Mouse (Mus musculus) limb, embryonic 14.5 days (tissue): ENCODE measurements around the gene Slc45a3. TPM values are rescaled to one million over a fixed set of nuclear protein-coding genes. Genes with fewer than 3 reads are reported as not detected.

Source experiments
- ATAC-seq: fragments of 200-750 bp; cut with Nextera tagmentation; 2 replicates; pipeline ENCODE4 v1.8.0; 2017; ENCODE audit warnings: low read depth, moderate number of reproducible peaks, moderate TSS enrichment; ENCODE audit not compliant: low FRiP score
- DNase-seq: peaks from one replicate; pipeline ENCODE4 v3.0.0-alpha.2; 2015; ENCODE audit warnings: low spot score
- H3K27ac ChIP-seq: fragments of 300-500 bp; sonication (generic); replicated peaks from 2 replicates; pipeline ENCODE4 v1.5.1; 2014; ENCODE audit warnings: low read depth, mild to moderate bottlenecking, low read length, moderate library complexity, mixed read lengths
- H3K27me3 ChIP-seq: fragments of 300-500 bp; sonication (generic); 2 replicates; pipeline ENCODE4 v1.6.1; 2014; ENCODE audit warnings: low read length, mixed read lengths; ENCODE audit not compliant: control insufficient read depth, insufficient read depth
- H3K36me3 ChIP-seq: fragments of 300-500 bp; sonication (generic); 2 replicates; pipeline ENCODE4 v1.6.1; 2014; ENCODE audit warnings: mild to moderate bottlenecking, low read length, moderate library complexity, mixed read lengths; ENCODE audit not compliant: control insufficient read depth, insufficient read depth
- H3K4me1 ChIP-seq: fragments of 300-500 bp; sonication (generic); 2 replicates; pipeline ENCODE4 v1.6.1; 2014; ENCODE audit warnings: antibody characterized with exemption, low read length, mixed read lengths; ENCODE audit not compliant: control insufficient read depth, insufficient read depth
- H3K4me2 ChIP-seq: fragments of 300-500 bp; sonication (generic); replicated peaks from 2 replicates; pipeline ENCODE4 v1.6.1; 2014; ENCODE audit warnings: low read depth, mild to moderate bottlenecking, low read length, moderate library complexity; ENCODE audit not compliant: severe bottlenecking
- H3K4me3 ChIP-seq: fragments of 300-500 bp; sonication (generic); replicated peaks from 2 replicates; pipeline ENCODE4 v1.5.1; 2014; ENCODE audit warnings: low read length
- H3K9ac ChIP-seq: fragments of 300-500 bp; sonication (generic); 2 replicates; pipeline ENCODE4 v1.6.1; 2014; ENCODE audit warnings: mild to moderate bottlenecking, low read depth, low read length, moderate library complexity; ENCODE audit not compliant: severe bottlenecking
- H3K9me3 ChIP-seq: fragments of 300-500 bp; sonication (generic); 2 replicates; pipeline ENCODE4 v1.6.1; 2016; ENCODE audit warnings: low read length; ENCODE audit not compliant: control insufficient read depth
- POLR2A ChIP-seq: fragments of 200-500 bp; IDR thresholded peaks from 2 replicates; pipeline ENCODE4 v1.8.0; 2012; ENCODE audit warnings: inconsistent platforms, mild to moderate bottlenecking, moderate library complexity, borderline replicate concordance; ENCODE audit not compliant: insufficient read depth, insufficient read length; ENCODE audit errors: extremely low read depth
- WGBS: fragments of 180-500 bp; shearing (Covaris S2); extraction: QIAGEN DNeasy Blood & Tissue Kit; methylation state at CpG from one replicate; pipeline ENCODE4 v1.1.7; 2014; 5-methylcytosine and 5-hydroxymethylcytosine counted together
- polyA plus RNA-seq, 2 experiments: library from polyadenylated mRNA; depleted of rRNA in 1 of 2; stranded (reverse) in 1 of 2; unstranded in 1 of 2; fragments of >200 nt; fragmentation: Nextera tagmentation in 1 of 2; extraction: Ambion mirVana in 1 of 2; gene quantifications; 2 replicates each; pipeline versions ENCODE4 v1.2.1 to v1.2.3; 2012 to 2014

Slc45a3 gene
- polyA plus RNA-seq, 2 experiments: 9.9 to 11.1 TPM

DNA sequence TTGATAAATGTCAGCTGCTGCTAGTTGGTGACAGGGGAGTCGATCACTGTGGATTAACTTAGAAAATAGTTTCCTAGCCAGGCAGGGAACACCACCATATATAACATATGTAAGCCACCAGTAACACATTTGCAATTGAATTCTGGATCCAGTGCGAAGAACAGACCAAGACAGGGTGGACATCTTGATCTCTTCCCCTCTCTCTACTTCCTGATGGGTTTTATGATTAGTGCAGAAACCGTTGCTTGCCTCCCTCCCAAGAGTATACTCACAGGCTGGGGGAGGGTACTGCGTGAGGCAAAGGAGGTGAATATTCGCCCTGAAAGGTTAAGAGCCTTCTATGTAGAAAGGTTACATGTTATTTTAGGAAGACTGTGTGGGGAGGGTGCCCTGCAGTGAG, 3.1 kb downstream of the Slc45a3 start:
- Histone ChIP-seq H3K27ac (no peak overlapping the region), H3K9ac (no peak overlapping the region), H3K9me3 (no peaks in the 10 kb centered on the region), H3K27me3 (peaks cover 29% of the 10 kb centered on the region), H3K4me1 (peaks cover 15% of the 10 kb centered on the region), H3K4me3 (no peak overlapping the region), H3K4me2 (no peak overlapping the region), H3K36me3 (no peaks in the 10 kb centered on the region)
- 45% methylated on average over 5 of the region's 5 CpGs for WGBS
- no peak for ATAC-seq
- TF ChIP-seq POLR2A: no peak
- DNase-seq: no peak

DNA sequence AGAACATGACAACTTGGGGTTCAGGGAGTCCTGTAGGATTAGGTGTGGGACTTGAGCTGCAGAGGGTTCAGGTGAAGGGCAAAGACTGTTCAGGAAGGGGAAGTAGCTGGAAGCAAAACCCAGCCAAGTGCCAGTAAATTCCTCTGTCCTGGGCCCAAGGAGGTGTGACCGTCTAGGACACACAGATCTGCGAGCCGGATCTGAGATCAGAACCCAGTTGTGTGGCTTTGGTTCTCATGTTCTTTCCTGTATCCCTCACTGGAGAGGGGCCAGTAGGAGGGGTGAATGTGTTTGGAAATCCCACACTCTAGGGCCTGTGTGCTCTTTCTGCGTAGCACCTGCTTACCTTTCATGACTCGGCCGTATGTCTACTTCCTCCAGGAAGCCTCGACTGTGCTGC, 4.6 kb downstream of the Slc45a3 start:
- H3K27ac ChIP-seq: no peak overlapping the region
- peaks cover 27% of the 10 kb centered on the region for H3K4me1 ChIP-seq
- H3K27me3 ChIP-seq: peaks cover 25% of the 10 kb centered on the region
- no peak for DNase-seq
- H3K36me3 ChIP-seq: no peaks in the 10 kb centered on the region
- no peak overlapping the region for H3K4me2 ChIP-seq
- 65% methylated on average over 7 of the region's 7 CpGs for WGBS
- no peak for TF ChIP-seq POLR2A
- H3K9me3 ChIP-seq: no peaks in the 10 kb centered on the region
- ATAC-seq: no peak
- H3K9ac ChIP-seq: no peak overlapping the region; the same call in 1 of the 2 replicates
- no peak overlapping the region for H3K4me3 ChIP-seq

DNA sequence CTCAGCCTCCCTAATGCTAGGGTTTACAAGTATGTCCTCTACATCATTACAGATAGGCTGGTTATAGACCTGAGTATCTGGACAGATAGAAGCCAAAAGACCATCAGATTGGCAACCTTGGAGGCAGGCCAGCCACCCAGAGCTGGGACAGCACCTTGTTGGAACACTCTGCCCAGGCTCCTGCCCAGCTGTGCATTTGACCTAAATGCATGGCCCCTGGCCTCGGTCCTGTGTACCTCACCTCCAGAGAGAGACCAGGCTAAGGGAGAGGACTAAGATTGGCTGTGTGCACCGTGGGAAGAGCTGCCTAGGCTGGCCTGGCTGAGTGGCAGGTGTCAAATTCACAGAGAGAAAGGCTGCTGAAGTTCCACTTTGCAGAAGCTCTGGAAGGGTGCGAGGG, 5.8 kb downstream of the Slc45a3 start:
- Histone ChIP-seq H3K4me2 (no peak overlapping the region), H3K36me3 (no peaks in the 10 kb centered on the region), H3K4me3 (no peak overlapping the region), H3K27ac (no peak overlapping the region), H3K9me3 (no peaks in the 10 kb centered on the region), H3K4me1 (peaks cover 24% of the 10 kb centered on the region), H3K27me3 (peaks cover 14% of the 10 kb centered on the region), H3K9ac (no peak overlapping the region)
- 39% methylated on average over 3 of the region's 3 CpGs for WGBS
- no peak for DNase-seq
- ATAC-seq: no peak
- no peak for TF ChIP-seq POLR2A

DNA sequence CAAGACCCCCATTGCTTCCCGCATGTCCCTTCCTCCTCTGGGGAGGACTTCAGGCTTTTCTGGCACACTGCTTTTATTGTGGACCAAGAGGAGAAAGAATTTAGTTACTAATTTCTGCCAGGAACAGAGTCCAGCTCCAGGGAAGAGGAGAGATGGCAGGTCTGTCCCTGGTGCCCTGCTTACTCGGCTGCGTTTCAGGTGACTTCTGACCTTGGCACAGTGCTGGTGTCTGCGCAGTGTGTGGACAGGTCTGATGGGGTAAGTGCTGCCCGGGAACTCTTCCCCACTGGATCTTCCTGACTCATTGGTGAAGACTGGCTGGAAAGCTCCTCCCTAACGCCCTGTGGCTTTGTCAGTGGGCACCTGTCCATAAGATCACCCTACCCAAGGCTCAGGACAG, 6.2 kb downstream of the Slc45a3 start:
- no peak for ATAC-seq
- Histone ChIP-seq H3K4me3 (no peak overlapping the region), H3K9ac (no peak overlapping the region), H3K27me3 (peaks cover 10% of the 10 kb centered on the region), H3K9me3 (no peaks in the 10 kb centered on the region), H3K27ac (no peak overlapping the region), H3K36me3 (no peaks in the 10 kb centered on the region), H3K4me1 (peaks cover 22% of the 10 kb centered on the region), H3K4me2 (no peak overlapping the region)
- no peak for DNase-seq
- TF ChIP-seq POLR2A: no peak
- whole genome bisulfite sequencing: 74% methylated on average over 6 of the region's 6 CpGs

DNA sequence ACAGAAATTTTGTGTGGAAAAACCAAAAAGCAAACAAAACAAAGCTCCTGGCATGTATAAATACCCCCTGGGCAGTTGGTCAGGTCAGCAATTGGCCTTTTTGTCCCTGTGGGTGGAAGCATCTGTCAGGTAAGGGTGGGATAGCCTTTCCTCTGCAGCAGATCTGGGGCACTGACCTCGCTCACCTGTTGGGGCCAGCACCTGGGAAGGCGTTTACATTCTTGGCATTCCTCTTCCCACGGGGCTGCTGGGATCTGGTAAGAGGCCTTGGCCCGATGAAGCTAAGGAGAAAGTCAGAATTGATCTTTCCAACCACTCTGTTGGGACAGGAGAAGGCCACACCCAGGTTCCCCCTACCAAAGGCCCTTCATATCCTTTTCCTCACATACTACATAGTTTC, 7.1 kb downstream of the Slc45a3 start:
- no peak overlapping the region for H3K27ac ChIP-seq
- no peak for DNase-seq
- H3K4me3 ChIP-seq: no peak overlapping the region
- H3K9me3 ChIP-seq: no peaks in the 10 kb centered on the region
- H3K36me3 ChIP-seq: no peaks in the 10 kb centered on the region
- ATAC-seq: no peak
- 44% methylated on average over 4 of the region's 4 CpGs for WGBS
- H3K4me2 ChIP-seq: no peak overlapping the region
- peaks cover 22% of the 10 kb centered on the region for H3K4me1 ChIP-seq
- no peak for TF ChIP-seq POLR2A
- H3K9ac ChIP-seq: no peak overlapping the region
- peaks cover 2% of the 10 kb centered on the region; the same call in 1 of the 2 replicates for H3K27me3 ChIP-seq

DNA sequence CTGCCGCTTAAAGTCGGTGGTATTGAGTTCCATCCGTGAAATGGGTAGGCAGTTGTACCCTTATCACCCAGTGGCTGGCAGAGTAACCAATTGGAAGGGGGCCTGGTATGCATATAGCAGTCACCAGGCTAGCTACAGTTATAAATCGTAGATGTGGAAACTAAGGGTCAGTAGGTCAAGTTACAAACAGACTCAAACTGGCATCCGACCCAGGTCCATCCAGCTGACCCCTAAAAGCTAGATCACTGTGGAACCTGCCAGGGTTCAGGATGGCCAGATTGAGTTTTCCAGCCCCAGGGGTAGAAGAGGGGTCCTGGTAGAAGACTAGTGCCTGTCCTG, 7.5 kb downstream of the Slc45a3 start:
- 36% methylated on average over 5 of the region's 5 CpGs for WGBS

More for the DNA sequence above, 7.5 kb downstream of the Slc45a3 start:
- TF ChIP-seq POLR2A: no peak
- H3K27ac ChIP-seq: no peak overlapping the region
- DNase-seq (no peak), ATAC-seq (no peak; the same call in 1 of the 2 replicates)
- H3K4me2 ChIP-seq: no peak overlapping the region
- H3K4me1 ChIP-seq: peaks cover 22% of the 10 kb centered on the region
- H3K27me3 ChIP-seq: no peaks in the 10 kb centered on the region
- H3K9me3 ChIP-seq: no peaks in the 10 kb centered on the region
- no peaks in the 10 kb centered on the region for H3K36me3 ChIP-seq
- no peak overlapping the region for H3K4me3 ChIP-seq
- no peak overlapping the region for H3K9ac ChIP-seq
